Mouse (Mus musculus) hindbrain, embryonic 14.5 days (tissue): ENCODE results near the gene Cwc25. TPM values are rescaled to one million over a fixed set of nuclear protein-coding genes. Genes with fewer than 3 reads are reported as not detected.
A peak's percentile ranks its signal among the peaks of the same experiment; 100 is the strongest.
"Not testable (repeated sequence)": the region's sequence is repeated elsewhere in the genome, so short reads cannot be mapped to it uniquely, and the experiment has no call there.

Experiments used
- ATAC-seq: fragments of 200-750 bp; cut with Nextera tagmentation; 2 replicates; pipeline ENCODE4 v1.8.0; 2017; ENCODE audit warnings: moderate number of reproducible peaks, mild to moderate bottlenecking, moderate TSS enrichment, moderate library complexity; ENCODE audit not compliant: low FRiP score
- DNase-seq: peaks from one replicate; pipeline ENCODE4 v3.0.0-alpha.2; 2015; ENCODE audit warnings: low spot score
- H3K27ac ChIP-seq: fragments of 300-500 bp; sonication (generic); 2 replicates; pipeline ENCODE4 v1.5.1; 2014; ENCODE audit warnings: mild to moderate bottlenecking, moderate library complexity
- H3K27me3 ChIP-seq: fragments of 300-500 bp; sonication (generic); 2 replicates; pipeline ENCODE4 v1.6.1; 2014; ENCODE audit warnings: mild to moderate bottlenecking, low read length, mixed read lengths; ENCODE audit not compliant: control insufficient read depth, insufficient read depth
- H3K36me3 ChIP-seq: fragments of 300-500 bp; sonication (generic); replicated peaks from 2 replicates; pipeline ENCODE4 v1.6.1; 2014; ENCODE audit not compliant: control insufficient read depth, insufficient read depth
- H3K4me1 ChIP-seq: fragments of 300-500 bp; sonication (generic); replicated peaks from 2 replicates; pipeline ENCODE4 v1.6.1; 2014; ENCODE audit warnings: antibody characterized with exemption, low read length, mixed read lengths; ENCODE audit not compliant: control insufficient read depth, insufficient read depth
- H3K4me2 ChIP-seq: fragments of 300-500 bp; sonication (generic); replicated peaks from 2 replicates; pipeline ENCODE4 v1.6.1; 2014; ENCODE audit warnings: mild to moderate bottlenecking, moderate library complexity
- H3K4me3 ChIP-seq: fragments of 300-500 bp; sonication (generic); replicated peaks from 2 replicates; pipeline ENCODE4 v1.5.1; 2014; ENCODE audit warnings: mild to moderate bottlenecking, low read length
- H3K9ac ChIP-seq: fragments of 300-500 bp; sonication (generic); 2 replicates; pipeline ENCODE4 v1.6.1; 2014
- H3K9me3 ChIP-seq: fragments of 300-500 bp; sonication (generic); 2 replicates; pipeline ENCODE4 v1.6.1; 2016; ENCODE audit warnings: low read length; ENCODE audit not compliant: control insufficient read depth
- WGBS: fragments of 180-500 bp; shearing (Covaris S2); extraction: QIAGEN DNeasy Blood & Tissue Kit; methylation state at CpG from one replicate; pipeline ENCODE4 v1.1.7; 2014; 5-methylcytosine and 5-hydroxymethylcytosine counted together
- polyA plus RNA-seq: library from polyadenylated mRNA; unstranded; fragments of >200 nt; fragmentation: Nextera tagmentation; extraction: Ambion mirVana; gene quantifications from 2 replicates; pipeline ENCODE4 v1.2.1, GENCODE M21; 2014

Gene Cwc25
- polyA plus RNA-seq, 1 experiment from 2014 or later: 11.2 TPM

GRCm38 (mm10) chr11:97742591-97742990 lies 23.8 kb downstream of the Cwc25 start:
- peak overlapping the region; percentile 78 for H3K4me2 ChIP-seq
- H3K4me3 ChIP-seq: peak overlapping the region; percentile 83
- ATAC-seq: no peak
- H3K36me3 ChIP-seq: peaks cover 19% of the 10 kb centered on the region
- DNase-seq: no peak
- peaks cover 32% of the 10 kb centered on the region for H3K4me1 ChIP-seq
- 73% methylated on average over 9 of the region's 9 CpGs for WGBS
- peak overlapping the region; percentile 75; the same call in 1 of the 2 replicates for H3K9ac ChIP-seq
- no peaks in the 10 kb centered on the region for H3K9me3 ChIP-seq
- H3K27me3 ChIP-seq: no peaks in the 10 kb centered on the region
- no peak overlapping the region for H3K27ac ChIP-seq

GRCm38 (mm10) chr11:97742157-97742556 lies 24.2 kb downstream of the Cwc25 start:
- H3K4me1 ChIP-seq: peaks cover 32% of the 10 kb centered on the region
- peak overlapping the region; percentile 83 for H3K4me3 ChIP-seq
- H3K4me2 ChIP-seq: peak overlapping the region; percentile 78
- H3K36me3 ChIP-seq: peaks cover 14% of the 10 kb centered on the region
- no peaks in the 10 kb centered on the region for H3K27me3 ChIP-seq
- ATAC-seq (no peak), DNase-seq (no peak)
- WGBS: 95% methylated on average over 5 of the region's 5 CpGs
- H3K9ac ChIP-seq: 0 out of 2 replicates have a peak overlapping the region, but pooled peaks have one; percentile 75
- no peak overlapping the region for H3K27ac ChIP-seq
- no peaks in the 10 kb centered on the region for H3K9me3 ChIP-seq

DNA sequence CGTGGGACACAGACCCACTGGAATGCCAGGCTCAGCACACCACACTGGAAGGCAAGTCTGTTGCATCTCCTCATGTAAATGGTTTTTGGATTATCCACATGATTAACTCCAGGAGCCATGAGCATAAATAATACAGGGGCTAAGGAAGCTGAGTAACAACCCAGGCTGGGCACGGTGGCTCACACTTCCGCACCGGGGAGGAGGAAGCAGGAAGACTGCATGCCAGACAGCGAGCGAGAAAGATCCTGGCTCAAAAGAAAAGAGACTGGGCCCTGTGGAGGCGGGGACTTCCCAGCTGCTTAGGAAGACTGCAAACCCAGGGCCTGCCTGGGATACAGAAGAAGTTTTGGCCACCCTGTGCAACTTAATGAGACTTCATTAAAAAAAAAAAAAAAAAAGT lies 26.2 kb downstream of the Cwc25 start:
- DNase-seq: no peak
- Histone ChIP-seq H3K9me3 (no peaks in the 10 kb centered on the region), H3K4me1 (peaks cover 32% of the 10 kb centered on the region), H3K4me3 (no peak overlapping the region), H3K4me2 (no peak overlapping the region), H3K36me3 (no peaks in the 10 kb centered on the region), H3K27me3 (no peaks in the 10 kb centered on the region), H3K27ac (0 out of 2 replicates have a peak overlapping the region, but pooled peaks have one; percentile 14), H3K9ac (no peak overlapping the region)
- no peak for ATAC-seq
- WGBS: 45% methylated on average over 7 of the region's 7 CpGs

GRCm38 (mm10) chr11:97739155-97739554 lies 27.2 kb downstream of the Cwc25 start:
- H3K36me3 ChIP-seq: no peaks in the 10 kb centered on the region
- H3K4me2 ChIP-seq: no peak overlapping the region
- no peaks in the 10 kb centered on the region for H3K9me3 ChIP-seq
- ATAC-seq (no peak), DNase-seq (no peak)
- H3K27ac ChIP-seq: no peak overlapping the region
- 91% methylated on average over 3 of the region's 3 CpGs for WGBS
- H3K27me3 ChIP-seq: no peaks in the 10 kb centered on the region
- no peak overlapping the region for H3K9ac ChIP-seq
- no peak overlapping the region for H3K4me3 ChIP-seq
- peaks cover 32% of the 10 kb centered on the region for H3K4me1 ChIP-seq

DNA sequence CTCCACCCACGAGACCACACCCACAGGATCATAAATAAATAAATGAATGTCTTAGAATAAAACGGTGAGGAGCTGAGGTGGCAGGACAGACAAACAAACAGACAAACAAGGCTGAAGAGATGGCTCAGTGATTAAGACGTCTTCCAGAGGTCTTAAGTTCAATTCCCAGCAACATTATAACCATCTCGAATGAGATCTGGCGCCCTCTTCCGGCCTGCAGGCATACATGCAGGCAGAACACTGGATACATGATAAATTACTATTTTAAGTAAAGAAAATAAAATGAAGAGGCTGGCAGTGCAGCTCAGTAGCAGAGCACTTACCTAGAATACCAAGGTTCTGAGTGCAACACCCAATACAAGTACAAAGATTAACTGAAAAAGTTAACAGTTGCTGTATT lies 27.7 kb downstream of the Cwc25 start:
- 66% methylated on average over 6 of the region's 6 CpGs for WGBS
- no peak for ATAC-seq
- Histone ChIP-seq H3K27me3 (no peaks in the 10 kb centered on the region), H3K4me3 (no peak overlapping the region), H3K4me1 (peaks cover 31% of the 10 kb centered on the region), H3K27ac (no peak overlapping the region), H3K4me2 (no peak overlapping the region), H3K9me3 (no peaks in the 10 kb centered on the region), H3K9ac (no peak overlapping the region), H3K36me3 (no peaks in the 10 kb centered on the region)
- no peak for DNase-seq

- ATAC-seq: no peak
- H3K36me3 ChIP-seq: no peaks in the 10 kb centered on the region; the same call in 1 of the 2 replicates
- H3K9ac ChIP-seq: no peak overlapping the region
- DNase-seq: no peak
- 61% methylated on average over 4 of the region's 4 CpGs for WGBS
- no peaks in the 10 kb centered on the region for H3K27me3 ChIP-seq
- no peaks in the 10 kb centered on the region for H3K9me3 ChIP-seq
- H3K4me2 ChIP-seq: no peak overlapping the region
- H3K4me1 ChIP-seq: peaks cover 20% of the 10 kb centered on the region
- H3K4me3 ChIP-seq: no peak overlapping the region
- H3K27ac ChIP-seq: no peak overlapping the region
These were observed 28.8 kb downstream of the Cwc25 start for GRCm38 (mm10) chr11:97737600-97737999.

- H3K36me3 ChIP-seq: peaks cover 7% of the 10 kb centered on the region
- no peak overlapping the region for H3K9ac ChIP-seq
- WGBS: 94% methylated on average over 5 of the region's 5 CpGs
- no peak overlapping the region for H3K4me3 ChIP-seq
- no peaks in the 10 kb centered on the region for H3K27me3 ChIP-seq
- no peaks in the 10 kb centered on the region for H3K9me3 ChIP-seq
- H3K4me2 ChIP-seq: no peak overlapping the region
- no peak overlapping the region for H3K27ac ChIP-seq
- DNase-seq (no peak), ATAC-seq (no peak)
- H3K4me1 ChIP-seq: peaks cover 12% of the 10 kb centered on the region; the same call in 1 of the 2 replicates
These were observed 29.7 kb downstream of the Cwc25 start for GRCm38 (mm10) chr11:97736645-97737044.

- WGBS: 89% methylated on average over 5 of the region's 5 CpGs
- H3K9ac ChIP-seq, ATAC-seq, H3K9me3 ChIP-seq, H3K27me3 ChIP-seq, DNase-seq, H3K4me2 ChIP-seq, H3K27ac ChIP-seq, H3K4me1 ChIP-seq, H3K4me3 ChIP-seq: not testable (repeated sequence)
- H3K36me3 ChIP-seq: peaks cover 23% of the 10 kb centered on the region
These were observed 31.5 kb downstream of the Cwc25 start for GRCm38 (mm10) chr11:97734810-97735209.

DNA sequence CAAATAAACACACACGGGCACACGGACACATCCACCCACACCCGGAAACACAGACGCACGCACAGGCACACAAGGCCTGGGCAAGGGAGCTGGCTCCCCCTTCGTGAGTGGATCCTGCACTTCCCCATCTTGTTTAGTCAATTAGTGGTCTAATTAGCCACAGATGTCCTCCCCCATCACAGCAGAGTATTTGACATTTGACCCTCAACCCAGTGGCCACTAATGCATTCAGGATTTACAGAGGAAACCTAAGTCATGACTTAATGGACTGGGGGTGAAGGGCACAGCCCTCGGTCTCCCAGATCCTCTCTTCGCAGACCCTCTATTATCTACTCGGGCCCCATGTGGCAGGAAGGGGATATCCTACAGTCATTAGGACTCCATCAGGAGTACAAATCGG lies 32.7 kb downstream of the Cwc25 start:
- peaks cover 34% of the 10 kb centered on the region for H3K36me3 ChIP-seq
- no peaks in the 10 kb centered on the region for H3K9me3 ChIP-seq
- no peak overlapping the region for H3K4me2 ChIP-seq
- ATAC-seq (no peak), DNase-seq (no peak)
- no peaks in the 10 kb centered on the region for H3K27me3 ChIP-seq
- H3K9ac ChIP-seq: no peak overlapping the region
- whole genome bisulfite sequencing: 58% methylated on average over 10 of the region's 10 CpGs
- no peak overlapping the region for H3K4me3 ChIP-seq
- H3K4me1 ChIP-seq: no peaks in the 10 kb centered on the region
- no peak overlapping the region for H3K27ac ChIP-seq

DNA sequence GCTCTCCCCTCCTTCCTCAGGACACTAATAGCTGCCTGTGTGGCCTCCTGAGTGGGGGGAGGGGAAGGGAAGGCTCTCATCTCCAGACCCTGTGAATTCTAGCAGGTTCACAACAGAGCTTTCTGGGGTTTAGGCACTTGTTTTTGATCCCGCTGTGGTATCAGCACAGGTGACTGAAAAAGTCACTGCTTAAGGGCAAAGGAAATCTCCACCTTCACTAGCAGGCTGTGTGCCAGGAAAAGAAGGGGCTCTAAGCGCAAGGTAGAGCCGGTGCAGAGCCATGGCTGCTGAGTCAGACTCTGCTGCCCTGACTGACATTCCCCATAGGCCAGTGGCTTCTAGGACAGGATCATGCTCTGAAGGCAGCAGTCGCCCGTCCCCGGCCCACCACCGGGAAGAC lies 37.6 kb downstream of the Cwc25 start:
- WGBS: 94% methylated on average over 7 of the region's 7 CpGs
- H3K4me1 ChIP-seq: no peaks in the 10 kb centered on the region
- no peaks in the 10 kb centered on the region for H3K27me3 ChIP-seq
- H3K27ac ChIP-seq: no peak overlapping the region
- no peak overlapping the region for H3K4me3 ChIP-seq
- ATAC-seq: no peak
- no peak overlapping the region for H3K9ac ChIP-seq
- no peak for DNase-seq
- H3K9me3 ChIP-seq: no peaks in the 10 kb centered on the region
- H3K4me2 ChIP-seq: no peak overlapping the region
- peaks cover 82% of the 10 kb centered on the region for H3K36me3 ChIP-seq
